Mouse (Mus musculus): Measurements from ENCODE around the gene Pdcl2. TPM values are rescaled to one million over a fixed set of nuclear protein-coding genes. Genes with fewer than 3 reads are reported as not detected.

Gene Pdcl2
- polyA plus RNA-seq, 1 experiment = not detected

GRCm38 (mm10) chr5:76351953-76352611 is 21.1 kb upstream of the Pdcl2 start:
- H3K27me3 ChIP-seq (ENCODE audit: control insufficient read depth, insufficient read depth, low read length) = no peaks in the 10 kb centered on the region
- no peak overlapping the region for H3K4me3 ChIP-seq (replicated peaks; ENCODE audit: insufficient read depth, low read depth, low read length)
- H3K4me1 ChIP-seq (ENCODE audit: control insufficient read depth, insufficient read depth, low read length) = no peaks in the 10 kb centered on the region
- WGBS = 52% methylated on average over 7 of the region's 7 CpGs
- no peak for DNase-seq
- TF ChIP-seq CTCF (IDR thresholded peaks at IDR 0.05; ENCODE audit: borderline replicate concordance, insufficient read depth, low read depth, low read length) = no peak
- no peak for TF ChIP-seq POLR2A (IDR thresholded peaks at IDR 0.05; ENCODE audit: borderline replicate concordance, insufficient read depth, low read length)
- H3K27ac ChIP-seq (ENCODE audit: insufficient read depth, low read length) = no peak overlapping the region

GRCm38 (mm10) chr5:76351537-76351936 is 20.6 kb upstream of the Pdcl2 start:
- Histone ChIP-seq H3K4me1 (ENCODE audit: control insufficient read depth, insufficient read depth, low read length) (no peaks in the 10 kb centered on the region), H3K4me3 (replicated peaks; ENCODE audit: insufficient read depth, low read depth, low read length) (no peak overlapping the region), H3K27ac (ENCODE audit: insufficient read depth, low read length) (no peak overlapping the region), H3K27me3 (ENCODE audit: control insufficient read depth, insufficient read depth, low read length) (no peaks in the 10 kb centered on the region)
- no peak for DNase-seq
- no peak for TF ChIP-seq POLR2A (IDR thresholded peaks at IDR 0.05; ENCODE audit: borderline replicate concordance, insufficient read depth, low read length)
- no peak for TF ChIP-seq CTCF (IDR thresholded peaks at IDR 0.05; ENCODE audit: borderline replicate concordance, insufficient read depth, low read depth, low read length)
- 89% methylated on average over 5 of the region's 5 CpGs for WGBS

- Histone ChIP-seq H3K4me3 (replicated peaks; ENCODE audit: insufficient read depth, low read depth, low read length) (no peak overlapping the region), H3K4me1 (ENCODE audit: control insufficient read depth, insufficient read depth, low read length) (no peaks in the 10 kb centered on the region), H3K27ac (ENCODE audit: insufficient read depth, low read length) (no peak overlapping the region), H3K27me3 (ENCODE audit: control insufficient read depth, insufficient read depth, low read length) (no peaks in the 10 kb centered on the region)
- 26% methylated on average over 2 of the region's 2 CpGs for WGBS
- DNase-seq = peak in 1 of 2 experiments; percentile 45
- TF ChIP-seq POLR2A (IDR thresholded peaks at IDR 0.05; ENCODE audit: borderline replicate concordance, insufficient read depth, low read length) (no peak), CTCF (IDR thresholded peaks at IDR 0.05; ENCODE audit: borderline replicate concordance, insufficient read depth, low read depth, low read length) (no peak)
These were observed 15.2 kb upstream of the Pdcl2 start for GRCm38 (mm10) chr5:76346137-76346536.

GRCm38 (mm10) chr5:76340931-76341330 is 10.0 kb upstream of the Pdcl2 start:
- H3K27ac ChIP-seq (ENCODE audit: insufficient read depth, low read length) = no peak overlapping the region
- H3K4me3 ChIP-seq (replicated peaks; ENCODE audit: insufficient read depth, low read depth, low read length) = no peak overlapping the region
- DNase-seq = no peak
- no peaks in the 10 kb centered on the region for H3K27me3 ChIP-seq (ENCODE audit: control insufficient read depth, insufficient read depth, low read length)
- no peaks in the 10 kb centered on the region for H3K4me1 ChIP-seq (ENCODE audit: control insufficient read depth, insufficient read depth, low read length)
- TF ChIP-seq POLR2A (IDR thresholded peaks at IDR 0.05; ENCODE audit: borderline replicate concordance, insufficient read depth, low read length) (no peak), CTCF (IDR thresholded peaks at IDR 0.05; ENCODE audit: borderline replicate concordance, insufficient read depth, low read depth, low read length) (no peak)
- 48% methylated on average over 2 of the region's 2 CpGs for WGBS

- 81% methylated on average over 8 of the region's 8 CpGs for WGBS
- Histone ChIP-seq H3K4me1 (ENCODE audit: control insufficient read depth, insufficient read depth, low read length) (no peaks in the 10 kb centered on the region), H3K27ac (ENCODE audit: insufficient read depth, low read length) (no peak overlapping the region), H3K27me3 (ENCODE audit: control insufficient read depth, insufficient read depth, low read length) (no peaks in the 10 kb centered on the region), H3K4me3 (replicated peaks; ENCODE audit: insufficient read depth, low read depth, low read length) (no peak overlapping the region)
- TF ChIP-seq CTCF (IDR thresholded peaks at IDR 0.05; ENCODE audit: borderline replicate concordance, insufficient read depth, low read depth, low read length) = no peak
- no peak for TF ChIP-seq POLR2A (IDR thresholded peaks at IDR 0.05; ENCODE audit: borderline replicate concordance, insufficient read depth, low read length)
- DNase-seq = no peak
These were observed 6.1 kb upstream of the Pdcl2 start for GRCm38 (mm10) chr5:76337100-76337499.

GRCm38 (mm10) chr5:76333833-76334232 is 2.9 kb upstream of the Pdcl2 start:
- H3K4me1 ChIP-seq (ENCODE audit: control insufficient read depth, insufficient read depth, low read length) = no peaks in the 10 kb centered on the region
- no peak overlapping the region for H3K4me3 ChIP-seq (replicated peaks; ENCODE audit: insufficient read depth, low read depth, low read length)
- TF ChIP-seq CTCF (IDR thresholded peaks at IDR 0.05; ENCODE audit: borderline replicate concordance, insufficient read depth, low read depth, low read length) = no peak
- TF ChIP-seq POLR2A (IDR thresholded peaks at IDR 0.05; ENCODE audit: borderline replicate concordance, insufficient read depth, low read length) = no peak
- DNase-seq = no peak
- H3K27ac ChIP-seq (ENCODE audit: insufficient read depth, low read length) = no peak overlapping the region
- 54% methylated on average over 4 of the region's 4 CpGs for WGBS
- no peaks in the 10 kb centered on the region for H3K27me3 ChIP-seq (ENCODE audit: control insufficient read depth, insufficient read depth, low read length)

- no peak for DNase-seq
- Histone ChIP-seq H3K4me3 (replicated peaks; ENCODE audit: insufficient read depth, low read depth, low read length) (no peak overlapping the region), H3K27ac (ENCODE audit: insufficient read depth, low read length) (no peak overlapping the region), H3K27me3 (ENCODE audit: control insufficient read depth, insufficient read depth, low read length) (no peaks in the 10 kb centered on the region), H3K4me1 (ENCODE audit: control insufficient read depth, insufficient read depth, low read length) (no peaks in the 10 kb centered on the region)
- TF ChIP-seq CTCF (IDR thresholded peaks at IDR 0.05; ENCODE audit: borderline replicate concordance, insufficient read depth, low read depth, low read length) (no peak), POLR2A (IDR thresholded peaks at IDR 0.05; ENCODE audit: borderline replicate concordance, insufficient read depth, low read length) (no peak)
- 20% methylated on average over 2 of the region's 2 CpGs for WGBS
These were observed 3.7 kb downstream of the Pdcl2 start for GRCm38 (mm10) chr5:76327296-76327695.

GRCm38 (mm10) chr5:76325113-76325512 is 5.8 kb downstream of the Pdcl2 start:
- no peaks in the 10 kb centered on the region for H3K27me3 ChIP-seq (ENCODE audit: control insufficient read depth, insufficient read depth, low read length)
- no peak for DNase-seq
- TF ChIP-seq CTCF (IDR thresholded peaks at IDR 0.05; ENCODE audit: borderline replicate concordance, insufficient read depth, low read depth, low read length) = no peak
- no peak for TF ChIP-seq POLR2A (IDR thresholded peaks at IDR 0.05; ENCODE audit: borderline replicate concordance, insufficient read depth, low read length)
- no peak overlapping the region for H3K4me3 ChIP-seq (replicated peaks; ENCODE audit: insufficient read depth, low read depth, low read length)
- H3K4me1 ChIP-seq (ENCODE audit: control insufficient read depth, insufficient read depth, low read length) = no peaks in the 10 kb centered on the region
- 91% methylated on average over 4 of the region's 4 CpGs for WGBS
- H3K27ac ChIP-seq (ENCODE audit: insufficient read depth, low read length) = no peak overlapping the region
